Mouse (Mus musculus) forebrain, postnatal 0 days (tissue): ENCODE measurements around the gene Platr17. TPM values are rescaled to one million over a fixed set of nuclear protein-coding genes. Genes with fewer than 3 reads are reported as not detected.
"Not testable (repeated sequence)": the region's sequence is repeated elsewhere in the genome, so short reads cannot be mapped to it uniquely, and the experiment has no call there.

Source experiments
- ATAC-seq: fragments of 200-750 bp; cut with Nextera tagmentation; 2 replicates; pipeline ENCODE4 v1.8.0; 2017; ENCODE audit warnings: mild to moderate bottlenecking, moderate library complexity
- DNase-seq: peaks from one replicate; pipeline ENCODE4 v3.0.0-alpha.2; 2015
- H3K27ac ChIP-seq: fragments of 300-500 bp; sonication (generic); 2 replicates; pipeline ENCODE4 v1.5.1; 2014; ENCODE audit warnings: low read depth, mild to moderate bottlenecking, antibody characterized with exemption, low read length, moderate library complexity, mixed read lengths
- H3K27me3 ChIP-seq: fragments of 300-500 bp; sonication (generic); 2 replicates; pipeline ENCODE4 v1.6.1; 2014; ENCODE audit warnings: mild to moderate bottlenecking, low read length, mixed read lengths; ENCODE audit not compliant: insufficient read depth
- H3K36me3 ChIP-seq: fragments of 300-500 bp; sonication (generic); 2 replicates; pipeline ENCODE4 v1.6.1; 2014; ENCODE audit warnings: mild to moderate bottlenecking, moderate library complexity; ENCODE audit not compliant: insufficient read depth
- H3K4me1 ChIP-seq: fragments of 300-500 bp; sonication (generic); 2 replicates; pipeline ENCODE4 v1.6.1; 2014; ENCODE audit warnings: antibody characterized with exemption; ENCODE audit not compliant: insufficient read depth
- H3K4me2 ChIP-seq: fragments of 300-500 bp; sonication (generic); 2 replicates; pipeline ENCODE4 v1.6.1; 2014; ENCODE audit warnings: low read depth, mild to moderate bottlenecking, moderate library complexity
- H3K4me3 ChIP-seq: fragments of 300-500 bp; sonication (generic); 2 replicates; pipeline ENCODE4 v1.5.1; 2014; ENCODE audit warnings: low read depth, low read length, mixed read lengths
- H3K9ac ChIP-seq: fragments of 300-500 bp; sonication (generic); 2 replicates; pipeline ENCODE4 v1.6.1; 2014; ENCODE audit warnings: mild to moderate bottlenecking
- H3K9me3 ChIP-seq: fragments of 300-500 bp; sonication (generic); 2 replicates; pipeline ENCODE4 v1.6.1; 2016; ENCODE audit warnings: low read length
- CTCF ChIP-seq: sonication (generic); IDR thresholded peaks from 2 replicates; pipeline ENCODE4 v1.5.1; 2016; ENCODE audit warnings: antibody characterized with exemption, control low read depth, low read depth
- WGBS: fragments of 180-500 bp; shearing (Covaris S2); extraction: QIAGEN DNeasy Blood & Tissue Kit; methylation state at CpG from one replicate; pipeline ENCODE4 v1.1.7; 2014; 5-methylcytosine and 5-hydroxymethylcytosine counted together
- polyA plus RNA-seq: library from polyadenylated mRNA; unstranded; fragments of >200 nt; fragmentation: Nextera tagmentation; extraction: Ambion mirVana; gene quantifications from 2 replicates; pipeline ENCODE4 v1.2.1, GENCODE M21; 2015
- total RNA-seq: library from RNA; depleted of rRNA; stranded (reverse); fragments of >200 nt; gene quantifications from 2 replicates; pipeline ENCODE4 v1.2.3, GENCODE M21; 2014

Gene Platr17
- total and polyA plus RNA-seq, 2 experiments from 2014 or later: 2.0 TPM; not detected in 1

DNA sequence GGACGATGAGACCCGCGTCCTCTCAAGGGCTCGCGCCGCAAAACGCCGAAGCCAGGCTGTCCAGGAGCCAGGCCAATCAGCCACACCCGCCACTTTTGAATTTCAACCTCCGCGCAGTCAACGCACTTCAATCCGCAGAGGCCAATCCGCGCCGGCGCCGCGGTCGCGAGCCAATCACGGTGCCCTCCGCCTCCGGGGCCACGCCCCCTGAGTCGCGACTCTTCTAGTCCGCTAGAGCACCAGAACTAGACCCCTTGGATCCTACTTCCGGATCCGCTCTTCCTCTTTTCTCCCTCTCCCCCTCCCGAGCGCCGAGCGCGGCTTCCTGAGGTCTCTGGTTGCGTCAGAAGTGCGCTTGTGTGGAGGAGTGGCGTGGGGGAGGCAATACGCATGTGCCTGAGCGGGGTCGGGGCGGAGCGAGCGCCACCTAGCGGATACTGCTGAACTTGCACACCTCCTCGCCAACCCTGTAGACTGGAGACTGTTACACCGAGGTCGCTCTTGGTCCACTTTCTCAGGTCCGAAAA is 14.3 kb upstream of the Platr17 start, which contains the start of gene Kifc1:
TSS of gene Kifc1 (minus strand) at position 129 of the 527 bp plus-strand sequence.
- Histone ChIP-seq H3K4me3 (peak within 1 kb of the TSS; percentile 44), H3K9me3 (no peaks in the 10 kb centered on the region), H3K9ac (peak within 1 kb of the TSS; percentile 6), H3K27ac (no peak within 1 kb of the TSS), H3K4me2 (peak within 1 kb of the TSS; percentile 71), H3K27me3 (no peaks in the 10 kb centered on the region), H3K36me3 (no peaks in the 10 kb centered on the region), H3K4me1 (no peaks in the 10 kb centered on the region)
- peak; percentile 100 for ATAC-seq
- under 1% methylated on average over 49 of the region's 49 CpGs for WGBS
- TF ChIP-seq CTCF: peak; percentile 99
- peak; percentile 100 for DNase-seq

DNA sequence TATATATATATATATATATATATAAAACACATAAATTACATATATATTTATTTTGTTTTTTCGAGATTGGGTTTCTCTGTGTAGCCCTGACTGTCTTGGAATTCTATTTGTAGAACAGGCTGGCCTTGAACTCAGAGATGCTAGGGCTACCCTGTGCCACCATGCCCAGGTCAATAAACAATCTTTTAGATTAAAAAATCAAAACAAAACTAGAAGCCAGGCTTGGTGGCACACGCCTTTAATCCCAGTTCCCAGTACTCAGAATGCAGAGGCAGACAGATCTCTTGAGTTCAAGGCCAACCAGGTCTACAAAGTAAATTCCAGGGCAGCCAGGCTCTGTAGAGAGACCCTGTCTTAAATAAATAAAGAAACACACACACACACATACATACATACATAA is 13.6 kb upstream of the Platr17 start:
- no peaks in the 10 kb centered on the region for H3K36me3 ChIP-seq
- H3K27me3 ChIP-seq: no peaks in the 10 kb centered on the region
- ATAC-seq: no peak
- no peak for DNase-seq
- no peak overlapping the region for H3K9ac ChIP-seq
- no peak overlapping the region for H3K4me2 ChIP-seq
- H3K4me1 ChIP-seq: no peaks in the 10 kb centered on the region
- no peak for TF ChIP-seq CTCF
- no peak overlapping the region for H3K4me3 ChIP-seq
- WGBS: 70% methylated on average over 2 of the region's 2 CpGs
- no peaks in the 10 kb centered on the region for H3K9me3 ChIP-seq
- H3K27ac ChIP-seq: no peak overlapping the region

DNA sequence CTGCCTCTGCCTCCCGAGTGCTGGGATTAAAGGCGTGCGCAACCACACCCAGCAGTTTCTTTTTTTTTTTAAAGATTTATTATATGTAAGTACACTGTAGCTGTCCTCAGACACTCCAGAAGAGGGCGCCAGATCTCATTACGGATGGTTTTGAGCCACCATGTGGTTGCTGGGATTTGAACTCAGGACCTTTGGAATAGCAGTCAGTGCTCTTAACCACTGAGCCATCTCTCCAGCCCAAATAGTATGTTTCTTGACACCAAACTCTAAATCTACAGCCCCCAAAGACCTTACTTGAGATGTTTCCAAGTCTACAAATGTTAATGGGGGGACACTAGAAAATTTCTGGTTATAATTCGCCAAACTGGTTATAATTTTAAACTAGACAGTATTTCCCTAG is 13.0 kb upstream of the Platr17 start:
- DNase-seq, ATAC-seq, H3K4me3 ChIP-seq, H3K4me1 ChIP-seq, H3K4me2 ChIP-seq, H3K9me3 ChIP-seq, H3K27ac ChIP-seq, H3K27me3 ChIP-seq, H3K36me3 ChIP-seq, H3K9ac ChIP-seq: not testable (repeated sequence)
- 75% methylated on average over 6 of the region's 6 CpGs for WGBS
- 0 out of 2 replicates have a peak, but pooled peaks have one; percentile 3 for TF ChIP-seq CTCF

DNA sequence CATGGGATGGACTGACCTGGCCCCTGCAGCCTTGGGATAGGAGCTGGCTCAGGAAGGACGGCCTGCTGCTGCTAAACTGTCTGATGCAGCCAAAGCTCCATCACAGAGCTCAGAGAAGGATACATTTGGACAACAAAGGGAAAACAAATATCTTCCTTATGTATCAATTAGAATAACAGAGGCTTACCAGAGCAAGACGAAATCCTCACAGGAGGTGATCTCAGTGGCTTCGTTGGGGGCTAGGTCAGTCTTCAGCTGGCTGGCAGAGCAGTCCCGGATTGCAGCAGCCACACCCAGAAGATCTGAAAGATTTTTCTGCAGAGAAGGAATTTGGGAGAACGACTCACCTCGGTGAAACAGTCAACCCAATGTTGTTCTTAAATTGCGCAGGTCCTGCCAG is 12.5 kb upstream of the Platr17 start:
- Histone ChIP-seq H3K36me3 (no peaks in the 10 kb centered on the region), H3K27ac (no peak overlapping the region), H3K4me2 (no peak overlapping the region), H3K9me3 (no peaks in the 10 kb centered on the region), H3K9ac (no peak overlapping the region), H3K4me1 (no peaks in the 10 kb centered on the region), H3K4me3 (no peak overlapping the region), H3K27me3 (no peaks in the 10 kb centered on the region)
- DNase-seq (no peak), ATAC-seq (no peak)
- WGBS: 29% methylated on average over 7 of the region's 7 CpGs
- TF ChIP-seq CTCF: no peak

DNA sequence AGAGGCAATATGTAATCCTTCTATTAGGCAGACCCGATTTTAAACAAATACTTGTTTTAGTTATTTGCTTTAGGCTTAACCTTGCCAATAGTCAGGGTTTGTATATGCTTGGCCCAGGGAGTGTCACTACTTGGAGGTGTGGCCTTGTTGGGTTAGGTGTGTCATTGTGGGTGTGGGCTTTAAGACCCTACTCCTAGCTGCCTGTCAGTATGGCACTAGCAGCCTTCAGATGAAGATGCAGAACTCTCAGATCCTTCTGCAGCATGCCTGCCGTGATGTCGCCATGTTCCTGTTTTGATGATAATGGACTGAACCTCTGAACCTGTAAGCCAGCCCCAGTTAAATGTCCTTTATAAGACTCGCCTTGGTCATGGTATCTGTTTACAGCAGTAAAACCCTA is 11.9 kb upstream of the Platr17 start:
- not testable (repeated sequence) for H3K4me1 ChIP-seq, ATAC-seq, DNase-seq, H3K9ac ChIP-seq, H3K9me3 ChIP-seq, H3K4me3 ChIP-seq, H3K27me3 ChIP-seq, H3K4me2 ChIP-seq, H3K27ac ChIP-seq, H3K36me3 ChIP-seq
- 83% methylated on average over 4 of the region's 4 CpGs for WGBS

DNA sequence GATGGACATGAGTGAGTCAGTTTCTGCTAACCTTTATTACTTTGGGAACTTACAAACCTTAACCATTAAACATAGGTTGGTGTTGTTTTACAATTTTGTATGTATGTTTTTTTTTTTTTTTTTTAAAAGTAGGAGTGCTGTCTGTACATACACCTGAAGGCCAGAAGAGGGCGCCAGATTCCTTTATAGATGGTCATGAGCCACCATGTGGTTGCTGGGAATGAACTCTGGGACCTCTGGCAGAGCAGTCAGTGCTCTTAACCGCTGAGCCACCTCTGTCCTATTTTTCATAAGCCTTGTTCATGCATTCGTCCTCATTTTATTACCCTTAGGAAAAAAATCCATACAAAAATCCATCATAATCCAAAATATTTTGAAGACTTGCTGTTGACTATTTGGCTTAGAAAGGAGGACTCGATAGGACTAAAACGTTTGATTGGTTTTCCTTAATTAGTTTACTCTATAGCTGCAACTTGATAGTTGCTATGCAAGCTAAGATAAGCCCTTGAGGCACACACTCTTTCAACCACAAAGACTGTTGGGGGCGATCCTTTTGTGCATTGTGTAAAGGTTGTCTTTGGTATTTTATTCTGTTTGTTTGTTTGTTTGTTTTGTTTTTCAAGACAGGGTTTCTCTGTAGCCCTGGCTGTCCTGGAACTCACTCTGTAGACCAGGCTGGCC is 7.7 kb upstream of the Platr17 start:
- no peak overlapping the region for H3K9ac ChIP-seq
- TF ChIP-seq CTCF: peak; percentile 62
- H3K4me2 ChIP-seq: no peak overlapping the region
- ATAC-seq: no peak
- H3K36me3 ChIP-seq: no peaks in the 10 kb centered on the region
- DNase-seq: peak; percentile 57
- H3K27me3 ChIP-seq: no peaks in the 10 kb centered on the region
- H3K4me3 ChIP-seq: no peak overlapping the region
- H3K27ac ChIP-seq: no peak overlapping the region
- no peaks in the 10 kb centered on the region for H3K9me3 ChIP-seq
- no peaks in the 10 kb centered on the region for H3K4me1 ChIP-seq
- 43% methylated on average over 6 of the region's 6 CpGs for WGBS

DNA sequence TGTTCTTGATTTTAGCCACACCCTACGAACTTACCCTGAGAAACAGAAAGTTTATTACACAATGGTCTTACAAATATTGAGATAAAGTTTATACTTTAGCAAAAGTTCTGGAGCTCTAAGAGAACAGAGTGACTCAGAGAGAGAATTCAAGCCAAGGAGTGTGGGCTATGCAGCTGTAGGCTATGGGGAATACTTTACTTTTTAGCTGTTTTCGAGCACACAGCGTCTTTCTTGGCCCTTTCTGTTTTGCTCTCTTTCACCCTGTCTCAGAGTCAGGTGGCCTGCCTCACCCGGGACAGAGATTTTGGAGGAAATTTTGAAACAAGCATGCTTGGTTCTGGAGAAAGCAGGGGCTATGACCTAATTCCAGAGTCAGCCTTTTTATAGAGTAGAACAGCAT is 6.7 kb upstream of the Platr17 start:
- not testable (repeated sequence) for H3K27me3 ChIP-seq, H3K4me1 ChIP-seq, H3K4me2 ChIP-seq, H3K9me3 ChIP-seq, H3K9ac ChIP-seq, DNase-seq, H3K36me3 ChIP-seq, H3K27ac ChIP-seq, H3K4me3 ChIP-seq, ATAC-seq
- 89% methylated on average over 4 of the region's 4 CpGs for WGBS
